Mouse (Mus musculus) small intestine, adult 2 months (tissue): Measurements from ENCODE around the gene Reps1. TPM values are rescaled to one million over a fixed set of nuclear protein-coding genes. Genes with fewer than 3 reads are reported as not detected.

Experiments
- H3K27ac ChIP-seq: fragments of 200-500 bp; 2 replicates; pipeline ENCODE4 v1.5.1; 2012; ENCODE audit warnings: low read depth, low read length, control low read depth, inconsistent platforms; ENCODE audit not compliant: insufficient read depth
- H3K27me3 ChIP-seq: fragments of 200-500 bp; 2 replicates; pipeline ENCODE4 v1.6.1; 2012; ENCODE audit warnings: mild to moderate bottlenecking, moderate library complexity, low read length, inconsistent platforms; ENCODE audit not compliant: control insufficient read depth, insufficient read depth
- H3K36me3 ChIP-seq: fragments of 200-500 bp; 2 replicates; pipeline ENCODE4 v1.6.1; 2012; ENCODE audit warnings: mild to moderate bottlenecking, low read length, control low read depth, inconsistent platforms; ENCODE audit not compliant: control insufficient read depth, insufficient read depth
- H3K4me1 ChIP-seq: fragments of 200-500 bp; 2 replicates; pipeline ENCODE4 v1.6.1; 2012; ENCODE audit warnings: low read length, inconsistent platforms, mixed read lengths; ENCODE audit not compliant: control insufficient read depth, insufficient read depth, insufficient read length
- H3K4me3 ChIP-seq: fragments of 200-500 bp; 2 replicates; pipeline ENCODE4 v1.5.1; 2012; ENCODE audit warnings: low read depth, mild to moderate bottlenecking, control low read depth, inconsistent platforms, low read length, moderate library complexity
- CTCF ChIP-seq: fragments of 200-500 bp; IDR thresholded peaks from 2 replicates; pipeline ENCODE4 v1.5.1; 2012; ENCODE audit warnings: low read depth, mild to moderate bottlenecking, control low read depth, inconsistent platforms, low read length, moderate library complexity, mixed read lengths; ENCODE audit not compliant: insufficient replicate concordance, insufficient read length; ENCODE audit errors: extremely low read depth
- POLR2A ChIP-seq: fragments of 200-500 bp; IDR thresholded peaks from 2 replicates; pipeline ENCODE4 v1.6.1; 2012; ENCODE audit warnings: low read depth, mild to moderate bottlenecking, control low read depth, inconsistent platforms, low read length, moderate library complexity
- WGBS: fragments of 180-500 bp; shearing (Covaris S2); methylation state at CpG from one replicate; pipeline ENCODE4 v1.1.7; 2018; 5-methylcytosine and 5-hydroxymethylcytosine counted together
- polyA plus RNA-seq: library from polyadenylated mRNA; depleted of rRNA; stranded (reverse); fragments of >200 nt; gene quantifications from 2 replicates; pipeline ENCODE4 v1.2.3, GENCODE M21; 2012

Gene Reps1
- polyA plus RNA-seq, 1 experiment, result 15.5 TPM

GRCm38 (mm10) chr10:18047380-18048146 is 8.1 kb upstream of the Reps1 start:
- Histone ChIP-seq H3K4me1 (no peaks in the 10 kb centered on the region), H3K27ac (no peak overlapping the region), H3K4me3 (no peak overlapping the region), H3K27me3 (no peaks in the 10 kb centered on the region), H3K36me3 (no peaks in the 10 kb centered on the region)
- WGBS, result 50% methylated on average over 10 of the region's 10 CpGs
- TF ChIP-seq CTCF (no peak), POLR2A (no peak)

GRCm38 (mm10) chr10:18055009-18055695 is 509 bp upstream of the Reps1 start:
- peaks cover 8% of the 10 kb centered on the region for H3K4me1 ChIP-seq
- WGBS, result 5% methylated on average over 49 of the region's 61 CpGs
- H3K4me3 ChIP-seq, result peak overlapping the region; percentile 79
- no peaks in the 10 kb centered on the region for H3K27me3 ChIP-seq
- TF ChIP-seq POLR2A (peak; percentile 49), CTCF (peak; percentile 77)
- no peak overlapping the region for H3K27ac ChIP-seq
- no peaks in the 10 kb centered on the region for H3K36me3 ChIP-seq

DNA sequence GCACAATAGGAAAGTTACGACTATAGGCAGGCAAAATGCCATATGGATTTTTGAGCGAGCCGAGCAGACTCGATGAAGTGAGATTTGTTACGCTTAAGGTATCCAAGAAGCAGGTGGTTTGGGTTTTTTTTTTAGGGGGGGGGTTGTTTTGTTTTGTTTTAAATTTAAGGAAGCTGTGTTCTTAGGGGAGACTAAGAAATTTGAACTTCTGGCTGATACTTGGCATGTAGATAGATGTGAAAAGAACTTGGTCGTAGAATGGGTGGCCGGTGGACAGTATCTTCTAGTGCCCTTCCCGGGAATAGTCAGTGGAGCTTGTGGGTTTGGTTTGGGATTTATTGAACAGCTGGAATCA is 707 bp downstream of the Reps1 start:
- WGBS, result under 1% methylated on average over 8 of the region's 8 CpGs
- no peak overlapping the region for H3K27ac ChIP-seq
- TF ChIP-seq CTCF (no peak), POLR2A (no peak)

GRCm38 (mm10) chr10:18058681-18059338 is 3.1 kb downstream of the Reps1 start:
- 90% methylated on average over 9 of the region's 9 CpGs for WGBS
- Histone ChIP-seq H3K4me1 (peaks cover 8% of the 10 kb centered on the region), H3K27me3 (no peaks in the 10 kb centered on the region), H3K27ac (no peak overlapping the region), H3K36me3 (no peaks in the 10 kb centered on the region), H3K4me3 (no peak overlapping the region)
- TF ChIP-seq POLR2A (no peak), CTCF (no peak)

More for the DNA sequence above, 707 bp downstream of the Reps1 start:
- H3K36me3 ChIP-seq, result no peaks in the 10 kb centered on the region
- H3K4me1 ChIP-seq, result peaks cover 8% of the 10 kb centered on the region
- no peaks in the 10 kb centered on the region for H3K27me3 ChIP-seq
- H3K4me3 ChIP-seq, result peak overlapping the region; percentile 79

GRCm38 (mm10) chr10:18059807-18060206 is 4.1 kb downstream of the Reps1 start:
- no peaks in the 10 kb centered on the region for H3K27me3 ChIP-seq
- WGBS, result 51% methylated on average over 13 of the region's 13 CpGs
- peaks cover 8% of the 10 kb centered on the region for H3K4me1 ChIP-seq
- no peaks in the 10 kb centered on the region for H3K36me3 ChIP-seq
- no peak overlapping the region for H3K27ac ChIP-seq
- H3K4me3 ChIP-seq, result no peak overlapping the region
- no peak for TF ChIP-seq CTCF
- no peak; the same call in 1 of the 2 replicates for TF ChIP-seq POLR2A

- WGBS, result 83% methylated on average over 2 of the region's 2 CpGs
- H3K4me3 ChIP-seq, result no peak overlapping the region
- H3K27ac ChIP-seq, result no peak overlapping the region
- H3K27me3 ChIP-seq, result no peaks in the 10 kb centered on the region
- TF ChIP-seq POLR2A (no peak), CTCF (no peak)
- H3K36me3 ChIP-seq, result no peaks in the 10 kb centered on the region
- peaks cover 6% of the 10 kb centered on the region; the same call in 1 of the 2 replicates for H3K4me1 ChIP-seq
Measured at GRCm38 (mm10) chr10:18060778-18061177, 5.1 kb downstream of the Reps1 start.

DNA sequence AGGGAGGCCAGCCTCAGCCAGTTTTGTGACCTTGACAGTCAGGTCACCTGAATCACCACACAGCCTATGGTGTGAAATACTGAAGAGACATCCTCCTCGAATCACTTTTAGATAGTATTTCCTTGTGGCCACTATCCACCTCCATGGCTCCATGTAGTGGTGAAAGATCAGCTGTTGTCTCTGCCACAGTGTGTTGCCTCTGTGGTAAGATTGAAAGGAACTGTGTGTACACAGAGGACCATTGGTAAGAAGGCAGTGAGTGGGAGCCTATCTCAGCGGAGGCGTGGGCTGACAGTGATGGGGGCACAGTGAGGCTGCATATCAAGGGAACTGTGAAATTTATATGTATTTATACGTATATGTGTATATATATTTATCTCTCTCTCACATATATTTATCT is 5.9 kb downstream of the Reps1 start:
- 86% methylated on average over 4 of the region's 4 CpGs for WGBS
- peaks cover 6% of the 10 kb centered on the region for H3K4me1 ChIP-seq
- no peaks in the 10 kb centered on the region for H3K27me3 ChIP-seq
- H3K36me3 ChIP-seq, result no peaks in the 10 kb centered on the region
- H3K4me3 ChIP-seq, result no peak overlapping the region
- no peak overlapping the region for H3K27ac ChIP-seq
- TF ChIP-seq POLR2A (no peak), CTCF (no peak)
